Mouse (Mus musculus) thymus, adult 2 months (tissue): ENCODE measurements around the gene Kcnk18.

Source experiments
- CTCF ChIP-seq: fragments of 200-500 bp; IDR thresholded peaks from 2 replicates; pipeline ENCODE4 v1.5.1; 2012; ENCODE audit warnings: mild to moderate bottlenecking, control low read depth, low read length, moderate library complexity, borderline replicate concordance; ENCODE audit not compliant: control insufficient read depth, poor library complexity, insufficient read depth; ENCODE audit errors: extremely low read depth
- POLR2A ChIP-seq: fragments of 200-500 bp; IDR thresholded peaks from 2 replicates; pipeline ENCODE4 v1.6.1; 2012; ENCODE audit warnings: mild to moderate bottlenecking, low read length, control low read depth, moderate library complexity; ENCODE audit not compliant: control insufficient read depth, poor library complexity, insufficient read depth; ENCODE audit errors: extremely low read depth

DNA sequence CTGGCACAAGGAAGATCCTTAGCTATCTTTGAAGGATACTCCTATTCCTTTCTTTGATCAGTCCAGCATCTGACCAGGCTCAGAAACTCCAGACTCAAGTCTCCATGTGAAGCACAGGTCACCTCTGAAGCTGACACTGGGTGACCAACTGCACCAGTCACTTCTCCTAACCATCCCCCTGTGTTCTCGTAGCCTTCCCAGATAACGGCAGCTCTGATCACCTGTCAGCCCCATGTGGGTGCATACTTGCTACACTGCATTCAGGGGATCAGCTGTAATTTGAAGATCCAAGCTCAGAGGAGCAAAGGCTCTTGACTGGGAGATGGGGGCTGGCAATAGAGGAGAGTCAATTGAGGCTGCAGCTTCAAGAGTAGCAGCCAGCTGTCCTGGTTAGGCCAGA lies 10.0 kb upstream of the Kcnk18 start:
- no peak for TF ChIP-seq POLR2A
- TF ChIP-seq CTCF = no peak
